Mouse (Mus musculus) hindbrain, embryonic 15.5 days (tissue): ENCODE data around the gene Tatdn2. TPM values are rescaled to one million over a fixed set of nuclear protein-coding genes. Genes with fewer than 3 reads are reported as not detected.

Experiments used
- ATAC-seq: fragments of 200-750 bp; cut with Nextera tagmentation; 2 replicates; pipeline ENCODE4 v1.8.0; 2017; ENCODE audit warnings: low read depth, moderate number of reproducible peaks, moderate TSS enrichment; ENCODE audit not compliant: low FRiP score
- H3K27ac ChIP-seq: fragments of 300-500 bp; sonication (generic); replicated peaks from 2 replicates; pipeline ENCODE4 v1.5.1; 2015; ENCODE audit warnings: mild to moderate bottlenecking, inconsistent platforms
- H3K27me3 ChIP-seq: fragments of 300-500 bp; sonication (generic); 2 replicates; pipeline ENCODE4 v1.6.1; 2015; ENCODE audit warnings: control low read depth, inconsistent platforms
- H3K36me3 ChIP-seq: fragments of 300-500 bp; sonication (generic); 2 replicates; pipeline ENCODE4 v1.6.1; 2015; ENCODE audit warnings: control low read depth, inconsistent platforms
- H3K4me1 ChIP-seq: fragments of 300-500 bp; sonication (generic); replicated peaks from 2 replicates; pipeline ENCODE4 v1.6.1; 2015; ENCODE audit warnings: control low read depth, inconsistent platforms
- H3K4me2 ChIP-seq: fragments of 300-500 bp; sonication (generic); 2 replicates; pipeline ENCODE4 v1.6.1; 2015; ENCODE audit warnings: moderate library complexity, mild to moderate bottlenecking, inconsistent platforms
- H3K4me3 ChIP-seq: fragments of 300-500 bp; sonication (generic); 2 replicates; pipeline ENCODE4 v1.5.1; 2015; ENCODE audit warnings: mild to moderate bottlenecking, inconsistent platforms
- H3K9ac ChIP-seq: fragments of 300-500 bp; sonication (generic); 2 replicates; pipeline ENCODE4 v1.6.1; 2015; ENCODE audit warnings: inconsistent platforms
- H3K9me3 ChIP-seq: fragments of 300-500 bp; sonication (generic); 2 replicates; pipeline ENCODE4 v1.6.1; 2016; ENCODE audit warnings: control low read depth, inconsistent platforms
- WGBS: fragments of 180-500 bp; shearing (Covaris S2); methylation state at CpG from one replicate; pipeline ENCODE4 v1.1.7; 2015; 5-methylcytosine and 5-hydroxymethylcytosine counted together
- polyA plus RNA-seq: library from polyadenylated mRNA; unstranded; fragments of >200 nt; fragmentation: Nextera tagmentation; extraction: Ambion mirVana; gene quantifications from 2 replicates; pipeline ENCODE4 v1.2.1, GENCODE M21; 2015

The Tatdn2 gene
- polyA plus RNA-seq, 1 experiment from 2014 or later, result 0.78 TPM

- no peaks in the 10 kb centered on the region for H3K9me3 ChIP-seq
- H3K4me3 ChIP-seq, result no peak overlapping the region
- no peak overlapping the region for H3K4me2 ChIP-seq
- no peaks in the 10 kb centered on the region for H3K36me3 ChIP-seq
- H3K27me3 ChIP-seq, result no peaks in the 10 kb centered on the region
- H3K9ac ChIP-seq, result no peak overlapping the region
- no peak for ATAC-seq
- 79% methylated on average over 14 of the region's 14 CpGs for WGBS
- no peaks in the 10 kb centered on the region for H3K4me1 ChIP-seq
- H3K27ac ChIP-seq, result no peak overlapping the region
Measured at GRCm38 (mm10) chr6:113677070-113677734, 19.6 kb upstream of the Tatdn2 start.

GRCm38 (mm10) chr6:113678246-113679012, 18.4 kb upstream of the Tatdn2 start:
- 70% methylated on average over 14 of the region's 14 CpGs for WGBS

GRCm38 (mm10) chr6:113679993-113680566, 16.8 kb upstream of the Tatdn2 start:
- no peaks in the 10 kb centered on the region for H3K9me3 ChIP-seq
- H3K4me2 ChIP-seq, result no peak overlapping the region
- WGBS, result 85% methylated on average over 9 of the region's 9 CpGs
- no peaks in the 10 kb centered on the region for H3K36me3 ChIP-seq
- no peak overlapping the region for H3K27ac ChIP-seq
- no peak for ATAC-seq
- no peak overlapping the region for H3K9ac ChIP-seq
- no peaks in the 10 kb centered on the region for H3K4me1 ChIP-seq
- no peak overlapping the region for H3K4me3 ChIP-seq
- H3K27me3 ChIP-seq, result no peaks in the 10 kb centered on the region

More at GRCm38 (mm10) chr6:113678246-113679012, 18.4 kb upstream of the Tatdn2 start:
- no peaks in the 10 kb centered on the region for H3K9me3 ChIP-seq
- no peak for ATAC-seq
- no peaks in the 10 kb centered on the region for H3K27me3 ChIP-seq
- H3K4me3 ChIP-seq, result no peak overlapping the region
- no peaks in the 10 kb centered on the region for H3K36me3 ChIP-seq
- no peaks in the 10 kb centered on the region for H3K4me1 ChIP-seq
- no peak overlapping the region for H3K27ac ChIP-seq
- H3K9ac ChIP-seq, result no peak overlapping the region
- H3K4me2 ChIP-seq, result no peak overlapping the region

GRCm38 (mm10) chr6:113681271-113681670, 15.6 kb upstream of the Tatdn2 start:
- no peaks in the 10 kb centered on the region for H3K4me1 ChIP-seq
- no peaks in the 10 kb centered on the region for H3K9me3 ChIP-seq
- ATAC-seq, result peak; percentile 56; the same call in 1 of the 2 replicates
- H3K36me3 ChIP-seq, result no peaks in the 10 kb centered on the region
- no peak overlapping the region for H3K4me2 ChIP-seq
- H3K27me3 ChIP-seq, result no peaks in the 10 kb centered on the region
- no peak overlapping the region for H3K9ac ChIP-seq
- no peak overlapping the region for H3K27ac ChIP-seq
- no peak overlapping the region for H3K4me3 ChIP-seq
- WGBS, result 23% methylated on average over 4 of the region's 4 CpGs

- H3K27me3 ChIP-seq, result no peaks in the 10 kb centered on the region
- no peak overlapping the region for H3K27ac ChIP-seq
- H3K4me1 ChIP-seq, result no peaks in the 10 kb centered on the region
- ATAC-seq, result no peak
- WGBS, result 86% methylated on average over 10 of the region's 10 CpGs
- H3K4me2 ChIP-seq, result no peak overlapping the region
- no peak overlapping the region for H3K9ac ChIP-seq
- H3K36me3 ChIP-seq, result no peaks in the 10 kb centered on the region
- no peaks in the 10 kb centered on the region for H3K9me3 ChIP-seq
- H3K4me3 ChIP-seq, result no peak overlapping the region
Measured at GRCm38 (mm10) chr6:113683081-113683825, 13.6 kb upstream of the Tatdn2 start.

GRCm38 (mm10) chr6:113686551-113687125, 10.2 kb upstream of the Tatdn2 start:
- no peaks in the 10 kb centered on the region for H3K9me3 ChIP-seq
- no peak overlapping the region for H3K27ac ChIP-seq
- peaks cover 7% of the 10 kb centered on the region; the same call in 1 of the 2 replicates for H3K4me1 ChIP-seq
- H3K4me2 ChIP-seq, result no peak overlapping the region
- no peak for ATAC-seq
- WGBS, result 49% methylated on average over 8 of the region's 8 CpGs
- no peak overlapping the region for H3K9ac ChIP-seq
- no peak overlapping the region for H3K4me3 ChIP-seq
- no peaks in the 10 kb centered on the region for H3K36me3 ChIP-seq
- no peaks in the 10 kb centered on the region for H3K27me3 ChIP-seq

- WGBS, result 28% methylated on average over 7 of the region's 7 CpGs
- Histone ChIP-seq H3K27me3 (no peaks in the 10 kb centered on the region), H3K4me1 (peaks cover 7% of the 10 kb centered on the region; the same call in 1 of the 2 replicates), H3K9me3 (no peaks in the 10 kb centered on the region), H3K4me3 (no peak overlapping the region), H3K9ac (no peak overlapping the region), H3K27ac (no peak overlapping the region), H3K4me2 (no peak overlapping the region), H3K36me3 (no peaks in the 10 kb centered on the region)
- no peak for ATAC-seq
Measured at GRCm38 (mm10) chr6:113690008-113690399, 6.8 kb upstream of the Tatdn2 start.

- H3K4me3 ChIP-seq, result no peak overlapping the region
- H3K9ac ChIP-seq, result no peak overlapping the region
- peak overlapping the region; percentile 10; the same call in 1 of the 2 replicates for H3K27ac ChIP-seq
- H3K9me3 ChIP-seq, result no peaks in the 10 kb centered on the region
- 11% methylated on average over 14 of the region's 14 CpGs for WGBS
- H3K4me1 ChIP-seq, result peaks cover 7% of the 10 kb centered on the region; the same call in 1 of the 2 replicates
- peak overlapping the region; percentile 12; the same call in 1 of the 2 replicates for H3K4me2 ChIP-seq
- no peaks in the 10 kb centered on the region for H3K27me3 ChIP-seq
- ATAC-seq, result no peak
- no peaks in the 10 kb centered on the region for H3K36me3 ChIP-seq
Measured at GRCm38 (mm10) chr6:113690400-113691083, 6.3 kb upstream of the Tatdn2 start.

GRCm38 (mm10) chr6:113691084-113691462, 5.8 kb upstream of the Tatdn2 start:
- H3K9ac ChIP-seq, result no peak overlapping the region
- WGBS, result 85% methylated on average over 4 of the region's 4 CpGs
- H3K4me3 ChIP-seq, result no peak overlapping the region
- no peaks in the 10 kb centered on the region for H3K36me3 ChIP-seq
- 0 out of 2 replicates have a peak overlapping the region, but pooled peaks have one; percentile 12 for H3K4me2 ChIP-seq
- 0 out of 2 replicates have a peak overlapping the region, but pooled peaks have one; percentile 10 for H3K27ac ChIP-seq
- H3K4me1 ChIP-seq, result peaks cover 11% of the 10 kb centered on the region
- H3K9me3 ChIP-seq, result no peaks in the 10 kb centered on the region
- ATAC-seq, result no peak
- H3K27me3 ChIP-seq, result no peaks in the 10 kb centered on the region

GRCm38 (mm10) chr6:113692661-113693133, 4.2 kb upstream of the Tatdn2 start:
- ATAC-seq, result no peak
- no peak overlapping the region for H3K4me2 ChIP-seq
- 87% methylated on average over 5 of the region's 5 CpGs for whole genome bisulfite sequencing
- no peak overlapping the region for H3K27ac ChIP-seq
- no peaks in the 10 kb centered on the region for H3K27me3 ChIP-seq
- H3K36me3 ChIP-seq, result no peaks in the 10 kb centered on the region
- H3K4me1 ChIP-seq, result peaks cover 16% of the 10 kb centered on the region
- H3K9ac ChIP-seq, result no peak overlapping the region
- no peak overlapping the region for H3K4me3 ChIP-seq
- no peaks in the 10 kb centered on the region for H3K9me3 ChIP-seq

GRCm38 (mm10) chr6:113693377-113693776, 3.5 kb upstream of the Tatdn2 start:
- H3K27ac ChIP-seq, result no peak overlapping the region
- WGBS, result 95% methylated on average over 5 of the region's 5 CpGs
- ATAC-seq, result no peak
- H3K27me3 ChIP-seq, result no peaks in the 10 kb centered on the region
- H3K36me3 ChIP-seq, result no peaks in the 10 kb centered on the region
- no peak overlapping the region for H3K4me2 ChIP-seq
- H3K9ac ChIP-seq, result no peak overlapping the region
- H3K4me1 ChIP-seq, result peaks cover 22% of the 10 kb centered on the region
- no peak overlapping the region for H3K4me3 ChIP-seq
- no peaks in the 10 kb centered on the region for H3K9me3 ChIP-seq
